Mouse (Mus musculus): Measurements from ENCODE around the gene Wscd2.

DNA sequence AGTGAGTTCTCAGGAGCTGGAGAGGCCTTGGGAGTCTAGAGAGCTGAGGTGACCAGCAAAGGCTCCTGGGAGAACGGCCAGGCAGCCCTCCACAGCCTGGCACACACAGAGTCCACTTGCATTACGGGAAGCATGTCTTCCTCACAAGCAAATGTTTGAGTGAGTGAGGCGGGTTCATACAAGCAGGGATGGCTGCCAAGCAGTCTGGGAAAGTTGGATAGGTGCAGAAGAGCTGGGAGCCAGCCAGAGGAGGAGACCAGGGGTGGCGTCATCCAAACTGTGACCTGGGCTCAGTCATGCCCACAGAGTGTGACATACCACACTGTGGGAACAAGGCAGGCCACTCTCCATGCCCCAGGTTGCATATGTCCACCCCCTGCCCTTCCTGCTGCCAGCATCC, 134.9 kb downstream of the Wscd2 start:
- TF ChIP-seq CTCF (IDR thresholded peaks at IDR 0.05) (no peak), POLR2A (IDR thresholded peaks at IDR 0.05; ENCODE audit: insufficient read depth, low read depth, low read length) (no peak), EP300 (IDR thresholded peaks at IDR 0.05; ENCODE audit: insufficient read depth, low read depth, low read length) (no peak)

Data from heart, adult 2 months (tissue).